In the genomic region with DNA sequence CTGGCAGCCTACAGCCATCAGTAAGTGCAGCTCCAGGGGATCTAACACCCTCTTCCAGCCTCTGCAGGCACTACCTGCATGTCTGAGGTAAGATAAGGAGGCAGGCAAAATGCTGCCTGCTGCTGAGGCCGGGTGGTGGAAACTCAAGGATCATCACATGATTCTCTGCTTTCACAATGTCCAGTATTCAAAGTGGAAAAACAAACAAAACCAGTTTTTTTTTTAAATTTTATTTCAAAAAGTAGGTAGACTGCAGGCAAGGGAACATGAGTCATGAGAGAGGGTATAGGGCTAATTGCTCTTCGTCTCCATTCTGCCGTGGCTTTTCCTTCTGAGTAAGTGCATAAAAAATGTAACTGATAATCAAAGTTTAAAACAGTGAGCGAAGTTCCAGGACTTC, we compare ENCODE assay signal across 19 mouse cellular contexts. TPM values are rescaled to one million over a fixed set of nuclear protein-coding genes. Genes with fewer than 3 reads are reported as not detected.
DNase-seq lines count a peak whose midpoint lies in the region; TF ChIP-seq lines count a peak whose summit lies in the region.
"Had no signal": no experiment of that assay in that cellular context is flagged by ENCODE, and none has a peak within 500 bp of the region (broad histone marks: within the 10 kb centered on the region; RNA-seq: fewer than 3 reads in every experiment).

No protein-coding gene starts in this region.

- no peaks in the 10 kb centered on the region for H3K79me3 ChIP-seq in C2C12 (ENCODE audit: low read depth)

- no peaks in the 10 kb centered on the region for H3K4me1 ChIP-seq in lung, adult 2 months (ENCODE audit: control insufficient read depth, insufficient read depth, low read length)
- peaks cover 31% of the 10 kb centered on the region for H3K4me1 ChIP-seq in embryonic fibroblast, embryonic 13.5 days (ENCODE audit: control insufficient read depth, insufficient read depth, low read length)
- peaks cover 39% of the 10 kb centered on the region for H3K4me1 ChIP-seq in olfactory bulb, adult 2 months (ENCODE audit: control insufficient read depth, insufficient read depth, low read length)

- no peak overlapping the region for H3ac ChIP-seq in C2C12 (ENCODE audit: control insufficient read depth, insufficient read length, low read depth)

- TF ChIP-seq POLR2A in lung, adult 2 months (IDR thresholded peaks at IDR 0.05; ENCODE audit: borderline replicate concordance, extremely low read depth, low read depth, low read length), result no peak
- TF ChIP-seq POLR2A in embryonic fibroblast, embryonic 13.5 days (IDR thresholded peaks at IDR 0.05; ENCODE audit: low read depth, low read length), result no peak
- no peak for TF ChIP-seq POLR2A in olfactory bulb, adult 2 months (IDR thresholded peaks at IDR 0.05; ENCODE audit: insufficient read depth, low read depth, low read length)

- no peak overlapping the region for H3K4me3 ChIP-seq in lung, adult 2 months (replicated peaks; ENCODE audit: extremely low read depth, low read depth, low read length)
- no peak overlapping the region for H3K4me3 ChIP-seq in C2C12 (ENCODE audit: insufficient read depth, poor library complexity, severe bottlenecking)
- no peak overlapping the region for H3K4me3 ChIP-seq in embryonic fibroblast, embryonic 13.5 days (ENCODE audit: insufficient read depth, low read length)
- no peak overlapping the region for H3K4me3 ChIP-seq in olfactory bulb, adult 2 months (ENCODE audit: insufficient read depth, low read depth, low read length)
- H3K4me3 ChIP-seq: heart, embryonic 15.5 days; hindbrain, embryonic 10.5 days; midbrain, embryonic 13.5 days; neural tube, embryonic 13.5 days had no signal

- no peaks in the 10 kb centered on the region for H3K36me3 ChIP-seq in C2C12 (ENCODE audit: control insufficient read depth, insufficient read depth)
- H3K36me3 ChIP-seq: heart, embryonic 15.5 days; hindbrain, embryonic 10.5 days; midbrain, embryonic 13.5 days; neural tube, embryonic 13.5 days had no signal

- no peak for TF ChIP-seq CTCF in lung, adult 2 months (IDR thresholded peaks at IDR 0.05; ENCODE audit: insufficient read depth, low read length)
- TF ChIP-seq CTCF in C2C12 (IDR thresholded peaks at IDR 0.05; ENCODE audit: control insufficient read depth, insufficient read depth, insufficient read length), result no peak
- no peak for TF ChIP-seq CTCF in embryonic fibroblast, embryonic 13.5 days (IDR thresholded peaks at IDR 0.05; ENCODE audit: borderline replicate concordance, insufficient read depth, low read length)
- TF ChIP-seq CTCF in olfactory bulb, adult 2 months (IDR thresholded peaks at IDR 0.05; ENCODE audit: insufficient read depth, low read depth, low read length), result no peak

- 43% methylated on average over 4 of the region's 4 CpGs for WGBS in lung, adult 2 months
- 38% methylated on average over 4 of the region's 4 CpGs for WGBS in olfactory bulb, adult 2 months

- H3K27me3 ChIP-seq in C2C12 (ENCODE audit: control insufficient read depth, insufficient read depth, insufficient read length), result no peaks in the 10 kb centered on the region
- H3K27me3 ChIP-seq: CH12.LX; heart, embryonic 15.5 days; midbrain, embryonic 13.5 days; neural tube, embryonic 13.5 days had no signal

- peak; percentile 41 to 47 for DNase-seq in lung, adult 18-20 months
- DNase-seq in lung, adult 2 months, result no peak
- DNase-seq in T-cell, adult 2 months (ENCODE audit: low spot score), result no peak
- no peak for DNase-seq in ovary, postnatal 10 days (ENCODE audit: low spot score)
- DNase-seq: cerebellum, adult 8-10 months; gastrocnemius, postnatal 14 days; heart, adult 18-20 months; layer of hippocampus, postnatal 36 days; right cerebral cortex, postnatal 4 days; thymus, postnatal 25 days had no signal

- H3K27ac ChIP-seq in embryonic fibroblast, embryonic 13.5 days (ENCODE audit: insufficient read depth, low read length), result peak overlapping the region; percentile 72
- peak overlapping the region; percentile 29; the same call in 1 of the 2 replicates for H3K27ac ChIP-seq in olfactory bulb, adult 2 months (ENCODE audit: insufficient read depth, low read depth, low read length)
- H3K27ac ChIP-seq: heart, embryonic 15.5 days; hindbrain, embryonic 10.5 days; kidney, postnatal 0 days; midbrain, embryonic 13.5 days; neural tube, embryonic 13.5 days had no signal

- no peaks in the 10 kb centered on the region for H3K79me2 ChIP-seq in C2C12 (ENCODE audit: control insufficient read depth, insufficient read depth)

TF ChIP-seq in C2C12, 6 proteins besides CTCF, POLR2A, EP300 and RAD21:
- TF ChIP-seq MAX (IDR thresholded peaks at IDR 0.05) (no peak), CEBPB (IDR thresholded peaks at IDR 0.05; ENCODE audit: low read depth) (peak; percentile 80), MYOG (IDR thresholded peaks at IDR 0.05; ENCODE audit: control insufficient read depth, extremely low read depth, insufficient read length) (no peak), FOSL1 (IDR thresholded peaks at IDR 0.05; ENCODE audit: insufficient read depth, low read length, poor library complexity, severe bottlenecking) (peak; percentile 38), USF1 (IDR thresholded peaks at IDR 0.05; ENCODE audit: low read depth) (peak; percentile 76), MYOD1 (IDR thresholded peaks at IDR 0.05; ENCODE audit: control insufficient read depth, insufficient read length, low read depth) (no peak)

RNA-seq across cellular contexts. Expression of a gene that starts 29.6 kb away (rescaled TPM):
- polyA plus RNA-seq in lung, adult 2 months (2012; rRNA removed), result 7.2 and 8.6 TPM in 2 replicates
- polyA plus RNA-seq in C2C12 (2012; fragmentation: generic; extraction: Trizol), result 7.5 TPM
- polyA plus RNA-seq in embryonic fibroblast, embryonic 13.5 days (2011; ENCODE audit: insufficient read length, low read depth, missing spikeins), result 19.5 and 31.4 TPM in 2 replicates
- not detected in 2 replicates for polyA plus RNA-seq in olfactory bulb, adult 2 months (2012; ENCODE audit: insufficient read depth, insufficient read length, low replicate concordance, missing spikeins)

Comparison
In these comparisons a context has a peak if more than half of its experiments do, and no peak if none do; other contexts are left out.
1. DNase-seq: peak in lung, adult 18-20 months (2 of 2); none in lung, adult 2 months (single experiment), T-cell, adult 2 months (single experiment) and ovary, postnatal 10 days (single experiment).